Mouse (Mus musculus) layer of hippocampus, adult 2 months (tissue): ENCODE measurements at regions not wholly inside any gene's neighbourhood (a gene's known extent, or its start where the extent isn't known, plus 50 kb on each side); places are given as distances from the start of the nearest gene placed in this dataset.

Source experiments
- DNase-seq, 2 experiments: peaks; one replicate each; pipeline ENCODE4 v3.0.0; 2022; ENCODE audit warnings: low spot score in 2 of 2
- H3K27ac ChIP-seq: fragments of 200-600 bp; 2 replicates; pipeline ENCODE4 v1.8.1; 2022
- H3K4me3 ChIP-seq: fragments of 200-600 bp; 2 replicates; pipeline ENCODE4 v1.8.1; 2022; ENCODE audit warnings: mild to moderate bottlenecking
- CTCF ChIP-seq: fragments of 200-600 bp; conservative IDR thresholded peaks from 2 replicates; pipeline ENCODE4 v1.8.1; 2022; ENCODE audit warnings: antibody characterized with exemption, mild to moderate bottlenecking, moderate library complexity

- H3K4me3 ChIP-seq, result no peak overlapping the region
- H3K27ac ChIP-seq, result no peak overlapping the region
- TF ChIP-seq CTCF, result no peak
- DNase-seq, result no peak
Measured at GRCm38 (mm10) chr6:110439509-110439908, 205.9 kb upstream of the Grm7 start.

GRCm38 (mm10) chr6:110463370-110463769 lies 182.0 kb upstream of the Grm7 start:
- H3K27ac ChIP-seq, result no peak overlapping the region
- TF ChIP-seq CTCF, result no peak
- no peak for DNase-seq

GRCm38 (mm10) chr6:110467661-110468060 lies 177.7 kb upstream of the Grm7 start:
- TF ChIP-seq CTCF, result no peak
- no peak overlapping the region for H3K27ac ChIP-seq
- no peak overlapping the region for H3K4me3 ChIP-seq
- peak in 1 of 2 experiments; percentile 5 for DNase-seq

More at GRCm38 (mm10) chr6:110463370-110463769, 182.0 kb upstream of the Grm7 start:
- no peak overlapping the region for H3K4me3 ChIP-seq

DNA sequence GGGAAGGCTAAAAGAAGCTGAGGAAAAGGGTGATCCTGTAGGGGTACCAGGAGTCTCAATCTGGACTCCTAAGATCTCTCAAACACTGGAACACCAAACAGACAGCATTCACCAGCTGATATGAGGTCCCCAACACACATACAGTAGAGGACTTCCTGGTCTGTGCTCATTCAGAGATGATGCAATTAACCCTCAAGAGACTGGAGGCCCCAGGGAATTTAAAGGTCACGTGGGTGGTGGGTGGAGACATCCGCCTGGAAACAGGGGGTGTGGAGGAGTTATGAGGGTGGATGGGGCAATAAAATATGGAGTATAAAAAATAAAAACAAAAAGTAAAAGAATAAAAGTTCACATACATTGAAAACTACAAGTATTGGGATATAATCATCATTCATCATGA lies 139.5 kb upstream of the Grm7 start:
- H3K27ac ChIP-seq, result no peak overlapping the region
- no peak for DNase-seq
- no peak for TF ChIP-seq CTCF
- H3K4me3 ChIP-seq, result no peak overlapping the region

- Histone ChIP-seq H3K4me3 (no peak overlapping the region), H3K27ac (no peak overlapping the region)
- DNase-seq, result no peak
- TF ChIP-seq CTCF, result no peak
Measured at GRCm38 (mm10) chr6:110510494-110510893, 134.9 kb upstream of the Grm7 start.

DNA sequence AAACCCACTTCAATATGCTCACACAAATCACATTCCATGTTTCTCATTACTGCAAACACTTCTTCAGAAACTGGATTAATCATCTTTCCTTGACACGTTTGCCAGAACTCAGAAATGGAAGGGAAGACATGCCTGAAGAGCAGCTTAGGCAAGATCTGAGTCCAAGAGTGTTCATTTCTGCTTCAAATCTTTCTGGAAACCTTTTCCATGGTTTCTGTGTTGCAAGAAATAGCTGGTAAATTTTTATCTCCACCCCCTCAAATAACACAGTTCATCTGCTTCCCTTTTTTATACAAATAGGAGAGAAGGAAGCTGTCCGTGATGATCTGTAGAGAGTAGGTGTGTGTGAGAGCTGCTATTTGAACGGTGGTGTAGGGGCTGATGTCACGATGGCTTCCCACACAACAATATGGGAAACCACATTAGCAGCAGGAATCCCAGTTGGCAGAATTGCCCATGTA lies 106.6 kb upstream of the Grm7 start:
- no peak for TF ChIP-seq CTCF

DNA sequence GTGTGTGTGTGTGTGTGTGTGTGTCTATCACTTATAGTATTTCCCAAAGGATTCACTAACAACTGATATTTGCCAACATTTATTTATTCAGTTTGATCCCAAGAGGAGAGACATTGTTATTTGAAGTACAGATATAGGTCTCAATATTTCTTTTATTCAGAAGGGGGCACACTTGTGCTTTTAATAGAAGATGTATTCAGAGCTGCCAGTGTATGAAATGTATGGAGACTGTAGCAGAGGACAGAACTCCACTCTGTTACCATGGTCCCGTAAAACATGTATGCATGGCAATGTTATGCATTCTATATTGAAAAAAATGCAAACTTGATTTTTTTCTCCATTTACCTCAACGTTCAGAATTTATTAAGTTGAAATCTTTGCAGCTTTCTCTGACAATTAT lies 99.8 kb upstream of the Grm7 start:
- H3K4me3 ChIP-seq, result no peak overlapping the region
- H3K27ac ChIP-seq, result no peak overlapping the region
- no peak for DNase-seq
- peak; percentile 67 for TF ChIP-seq CTCF

More for the DNA sequence above, 106.6 kb upstream of the Grm7 start:
- H3K4me3 ChIP-seq, result no peak overlapping the region
- H3K27ac ChIP-seq, result peak overlapping the region; percentile 52
- peak; percentile 62 to 66 for DNase-seq

DNA sequence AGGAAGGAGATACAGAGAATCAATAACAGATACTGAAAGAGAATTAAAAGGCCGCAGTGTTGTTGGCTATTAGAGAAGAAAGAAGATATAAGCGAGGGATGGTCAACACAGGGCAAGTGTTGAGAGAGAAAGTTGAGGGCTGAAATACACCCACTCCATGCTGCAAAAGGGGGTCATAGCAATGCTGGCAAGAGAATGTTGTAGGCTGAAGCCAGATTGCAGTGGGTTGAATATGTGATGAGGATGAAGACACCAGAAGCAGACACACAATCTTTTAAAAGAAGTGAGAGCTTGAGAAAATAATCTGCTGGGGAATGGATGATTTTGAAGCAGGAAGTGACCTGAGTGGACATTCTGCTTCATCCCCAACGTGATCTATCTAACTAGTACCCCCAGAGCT lies 90.5 kb upstream of the Grm7 start:
- H3K27ac ChIP-seq, result no peak overlapping the region
- DNase-seq, result no peak
- TF ChIP-seq CTCF, result no peak
- H3K4me3 ChIP-seq, result no peak overlapping the region

- no peak for TF ChIP-seq CTCF
- H3K4me3 ChIP-seq, result no peak overlapping the region
- DNase-seq, result no peak
- H3K27ac ChIP-seq, result no peak overlapping the region
Measured at GRCm38 (mm10) chr6:110559656-110560055, 85.7 kb upstream of the Grm7 start.

- Histone ChIP-seq H3K27ac (no peak overlapping the region), H3K4me3 (no peak overlapping the region)
- no peak for TF ChIP-seq CTCF
- no peak for DNase-seq
Measured at GRCm38 (mm10) chr6:110560426-110560825, 85.0 kb upstream of the Grm7 start.

- Histone ChIP-seq H3K4me3 (no peak overlapping the region), H3K27ac (no peak overlapping the region)
- no peak for TF ChIP-seq CTCF
- DNase-seq, result peak; percentile 13 to 15
Measured at GRCm38 (mm10) chr6:110577216-110577615, 68.2 kb upstream of the Grm7 start.
